9 mouse cellular contexts compared by ENCODE assay signal in the genomic region with DNA sequence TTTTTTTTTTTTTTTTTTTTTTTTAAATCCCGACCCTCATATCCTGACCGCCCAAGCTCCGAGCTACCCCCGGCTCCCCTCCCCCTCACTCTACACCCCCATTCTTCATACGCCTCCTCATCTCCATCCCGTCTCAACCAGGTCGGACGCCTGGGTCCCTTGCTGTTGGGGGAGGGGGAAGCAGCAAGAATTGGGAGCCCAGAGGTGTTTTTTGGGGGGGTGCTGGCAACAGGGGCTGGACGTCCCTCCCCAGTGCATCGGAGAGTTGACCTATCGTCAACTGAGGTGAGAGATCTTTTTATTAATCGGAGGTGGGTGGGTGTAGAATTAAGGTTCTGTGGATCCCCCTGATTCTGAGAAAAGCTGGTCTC. TPM values are rescaled to one million over a fixed set of nuclear protein-coding genes. Genes with fewer than 3 reads are reported as not detected.
A peak's percentile ranks its signal among the peaks of the same experiment; 100 is the strongest.
DNase-seq lines count a peak whose midpoint lies in the region; ATAC-seq lines count a peak whose summit lies in the region.
"Had no signal": no experiment of that assay in that cellular context is flagged by ENCODE, and none has a peak within 500 bp of the region (broad histone marks: within the 10 kb centered on the region; RNA-seq: fewer than 3 reads in every experiment).

No protein-coding gene starts in this region.

- no peaks in the 10 kb centered on the region for H3K36me3 ChIP-seq in liver, embryonic 11.5 days (ENCODE audit: control insufficient read depth, insufficient read depth, low read length)
- no peaks in the 10 kb centered on the region; the same call in 1 of the 2 replicates for H3K36me3 ChIP-seq in forebrain, embryonic 11.5 days (ENCODE audit: control insufficient read depth, insufficient read depth, low read length)
- H3K36me3 ChIP-seq in intestine, embryonic 14.5 days (ENCODE audit: control insufficient read depth, insufficient read depth, low read length): no peaks in the 10 kb centered on the region
- peaks cover 6% of the 10 kb centered on the region; the same call in 1 of the 2 replicates for H3K36me3 ChIP-seq in neural tube, embryonic 14.5 days (ENCODE audit: control insufficient read depth, insufficient read depth, low read length)

- no peak overlapping the region for H3K27ac ChIP-seq in liver, embryonic 11.5 days (ENCODE audit: low read depth, low read length)
- H3K27ac ChIP-seq in forebrain, embryonic 11.5 days (ENCODE audit: low read depth, low read length): peak overlapping the region; percentile 19; the same call in 1 of the 2 replicates
- H3K27ac ChIP-seq in intestine, embryonic 14.5 days (ENCODE audit: low read depth): no peak overlapping the region
- H3K27ac ChIP-seq in neural tube, embryonic 14.5 days (ENCODE audit: low read depth, low read length): no peak overlapping the region

- DNase-seq in liver, embryonic 11.5 days (ENCODE audit: low spot score): no peak
- no peak for DNase-seq in liver
- DNase-seq in forebrain, embryonic 11.5 days (ENCODE audit: low spot score): no peak
- no peak for DNase-seq in intestine, embryonic 14.5 days (ENCODE audit: low spot score)
- DNase-seq in spleen, adult 12 weeks (ENCODE audit: low spot score): no peak
- DNase-seq in left cerebral cortex, adult 9 months (ENCODE audit: low spot score in 2 of 2): no peak
- DNase-seq: gastrocnemius, postnatal 36 days had no signal

- no peaks in the 10 kb centered on the region for H3K4me1 ChIP-seq in liver, embryonic 11.5 days (replicated peaks; ENCODE audit: control insufficient read depth, insufficient read depth, low read length)
- H3K4me1 ChIP-seq in forebrain, embryonic 11.5 days (replicated peaks; ENCODE audit: control insufficient read depth, insufficient read depth, low read length): peaks cover 4% of the 10 kb centered on the region; the same call in 1 of the 2 replicates
- peaks cover 6% of the 10 kb centered on the region; the same call in 1 of the 2 replicates for H3K4me1 ChIP-seq in intestine, embryonic 14.5 days (replicated peaks; ENCODE audit: control insufficient read depth, insufficient read depth, low read length)
- peaks cover 17% of the 10 kb centered on the region; the same call in 1 of the 2 replicates for H3K4me1 ChIP-seq in neural tube, embryonic 14.5 days (ENCODE audit: control insufficient read depth, insufficient read depth, low read length)

- H3K27me3 ChIP-seq in liver, embryonic 11.5 days (replicated peaks; ENCODE audit: control insufficient read depth, insufficient read depth, low read length): no peaks in the 10 kb centered on the region; the same call in 1 of the 2 replicates
- H3K27me3 ChIP-seq in forebrain, embryonic 11.5 days (ENCODE audit: control insufficient read depth, insufficient read depth, low read length): no peaks in the 10 kb centered on the region
- H3K27me3 ChIP-seq in intestine, embryonic 14.5 days (replicated peaks; ENCODE audit: control insufficient read depth, insufficient read depth, low read length): no peaks in the 10 kb centered on the region
- H3K27me3 ChIP-seq in neural tube, embryonic 14.5 days (ENCODE audit: control insufficient read depth, insufficient read depth, low read length): no peaks in the 10 kb centered on the region

- peak overlapping the region; percentile 43 for H3K4me2 ChIP-seq in liver, embryonic 11.5 days
- peak overlapping the region; percentile 53 for H3K4me2 ChIP-seq in forebrain, embryonic 11.5 days (ENCODE audit: low read depth, low read length, severe bottlenecking)
- peak overlapping the region; percentile 50 for H3K4me2 ChIP-seq in intestine, embryonic 14.5 days (ENCODE audit: low read length)
- H3K4me2 ChIP-seq in neural tube, embryonic 14.5 days (ENCODE audit: low read depth, low read length): peak overlapping the region; percentile 74

- H3K4me3 ChIP-seq in liver, embryonic 11.5 days (ENCODE audit: low read depth, low read length): no peak overlapping the region
- peak overlapping the region; percentile 26 for H3K4me3 ChIP-seq in forebrain, embryonic 11.5 days (ENCODE audit: low read depth, low read length)
- H3K4me3 ChIP-seq in intestine, embryonic 14.5 days (ENCODE audit: low read depth, low read length): peak overlapping the region; percentile 21
- H3K4me3 ChIP-seq in neural tube, embryonic 14.5 days (ENCODE audit: low read depth, low read length): peak overlapping the region; percentile 51
- H3K4me3 ChIP-seq: myocyte had no signal

- WGBS in liver, embryonic 11.5 days: 10% methylated on average over 12 of the region's 12 CpGs
- 2% methylated on average over 12 of the region's 12 CpGs for WGBS in forebrain, embryonic 11.5 days
- 6% methylated on average over 12 of the region's 12 CpGs for WGBS in intestine, embryonic 14.5 days
- WGBS in neural tube, embryonic 14.5 days: 2% methylated on average over 12 of the region's 12 CpGs

- ATAC-seq in liver, embryonic 11.5 days (replicated peaks; ENCODE audit: low FRiP score): no peak
- ATAC-seq in forebrain, embryonic 11.5 days (replicated peaks; ENCODE audit: low FRiP score): peak; percentile 47
- 0 out of 2 replicates have a peak, but pooled peaks have one; percentile 40 for ATAC-seq in intestine, embryonic 14.5 days (replicated peaks; ENCODE audit: low FRiP score, low TSS enrichment, low read depth)
- ATAC-seq in neural tube, embryonic 14.5 days (ENCODE audit: low read depth): peak; percentile 9; the same call in 1 of the 2 replicates

- no peaks in the 10 kb centered on the region for H3K9me3 ChIP-seq in liver, embryonic 11.5 days (ENCODE audit: control insufficient read depth, low read length)
- H3K9me3 ChIP-seq in forebrain, embryonic 11.5 days (ENCODE audit: control insufficient read depth, low read length): no peaks in the 10 kb centered on the region
- H3K9me3 ChIP-seq in intestine, embryonic 14.5 days (ENCODE audit: control insufficient read depth, low read length): no peaks in the 10 kb centered on the region
- H3K9me3 ChIP-seq in neural tube, embryonic 14.5 days (ENCODE audit: control insufficient read depth, low read length): no peaks in the 10 kb centered on the region

- no peak overlapping the region for H3K9ac ChIP-seq in liver, embryonic 11.5 days (ENCODE audit: low read depth, low read length)
- peak overlapping the region; percentile 60 for H3K9ac ChIP-seq in forebrain, embryonic 11.5 days (ENCODE audit: low read length)
- H3K9ac ChIP-seq in intestine, embryonic 14.5 days (ENCODE audit: low read length): no peak overlapping the region
- peak overlapping the region; percentile 54; the same call in 1 of the 2 replicates for H3K9ac ChIP-seq in neural tube, embryonic 14.5 days (replicated peaks; ENCODE audit: low read depth, low read length)

RNA-seq across cellular contexts. Expression of gene Cacng8, which starts 0.6 kb away (rescaled TPM):
- polyA plus RNA-seq in liver, embryonic 11.5 days (2014; fragmentation: Nextera tagmentation; extraction: Ambion mirVana): 1.7 and 2.3 TPM in 2 replicates
- polyA plus RNA-seq in forebrain, embryonic 11.5 days (2014; fragmentation: Nextera tagmentation; extraction: Ambion mirVana): 7.9 and 9.3 TPM in 2 replicates
- 2.5 and 3.1 TPM in 2 replicates for polyA plus RNA-seq in intestine, embryonic 14.5 days (2014; fragmentation: Nextera tagmentation; extraction: Ambion mirVana)
- 12.9 and 13.5 TPM in 2 replicates for polyA plus RNA-seq in neural tube, embryonic 14.5 days (2014; fragmentation: Nextera tagmentation; extraction: Ambion mirVana)

RNA-seq across cellular contexts. Expression of gene Cacng6, which starts 32.9 kb away (rescaled TPM):
- 0.19 TPM in 1 of 2 replicates, not detected in the other for polyA plus RNA-seq in liver, embryonic 11.5 days (2014; fragmentation: Nextera tagmentation; extraction: Ambion mirVana)
- 0.40 and 0.44 TPM in 2 replicates for polyA plus RNA-seq in forebrain, embryonic 11.5 days (2014; fragmentation: Nextera tagmentation; extraction: Ambion mirVana)
- polyA plus RNA-seq in intestine, embryonic 14.5 days (2014; fragmentation: Nextera tagmentation; extraction: Ambion mirVana): 0.13 TPM in 1 of 2 replicates, not detected in the other
- 0.29 TPM in 1 of 2 replicates, not detected in the other for polyA plus RNA-seq in neural tube, embryonic 14.5 days (2014; fragmentation: Nextera tagmentation; extraction: Ambion mirVana)

RNA-seq across cellular contexts. Expression of gene Cacng7, which starts 58.3 kb away (rescaled TPM):
- polyA plus RNA-seq in liver, embryonic 11.5 days (2014; fragmentation: Nextera tagmentation; extraction: Ambion mirVana): 0.29 and 0.42 TPM in 2 replicates
- 4.9 and 5.6 TPM in 2 replicates for polyA plus RNA-seq in forebrain, embryonic 11.5 days (2014; fragmentation: Nextera tagmentation; extraction: Ambion mirVana)
- 1.9 and 2.7 TPM in 2 replicates for polyA plus RNA-seq in intestine, embryonic 14.5 days (2014; fragmentation: Nextera tagmentation; extraction: Ambion mirVana)
- 4.2 and 5.1 TPM in 2 replicates for polyA plus RNA-seq in neural tube, embryonic 14.5 days (2014; fragmentation: Nextera tagmentation; extraction: Ambion mirVana)

Comparison
In these comparisons a context has a peak if more than half of its experiments do, and no peak if none do; other contexts are left out.
1. H3K9ac ChIP-seq: peak in forebrain, embryonic 11.5 days (single experiment) and neural tube, embryonic 14.5 days (single experiment); none in liver, embryonic 11.5 days (single experiment) and intestine, embryonic 14.5 days (single experiment).
2. Peak in every context shown above with its lines, with median percentiles within 50 percentile points of each other: H3K4me2 ChIP-seq.